Mouse (Mus musculus) embryonic facial prominence, embryonic 12.5 days (tissue): ENCODE data around the gene Pmis2. TPM values are rescaled to one million over a fixed set of nuclear protein-coding genes. Genes with fewer than 3 reads are reported as not detected.

Experiments used
- ATAC-seq: fragments of 200-750 bp; cut with Nextera tagmentation; 2 replicates; pipeline ENCODE4 v1.8.0; 2017; ENCODE audit not compliant: insufficient number of reproducible peaks, insufficient read depth, low FRiP score, low TSS enrichment
- H3K27ac ChIP-seq: fragments of 300-500 bp; sonication (generic); 2 replicates; pipeline ENCODE4 v1.5.1; 2016; ENCODE audit warnings: mild to moderate bottlenecking
- H3K27me3 ChIP-seq: fragments of 300-500 bp; sonication (generic); 2 replicates; pipeline ENCODE4 v1.6.1; 2016; ENCODE audit warnings: mild to moderate bottlenecking, moderate library complexity
- H3K36me3 ChIP-seq: fragments of 300-500 bp; sonication (generic); 2 replicates; pipeline ENCODE4 v1.6.1; 2016; ENCODE audit warnings: mild to moderate bottlenecking
- H3K4me1 ChIP-seq: fragments of 300-500 bp; sonication (generic); 2 replicates; pipeline ENCODE4 v1.6.1; 2016
- H3K4me2 ChIP-seq: fragments of 300-500 bp; sonication (generic); replicated peaks from 2 replicates; pipeline ENCODE4 v1.6.1; 2016; ENCODE audit warnings: mild to moderate bottlenecking, moderate library complexity
- H3K4me3 ChIP-seq: fragments of 300-500 bp; sonication (generic); 2 replicates; pipeline ENCODE4 v1.5.1; 2016; ENCODE audit warnings: mild to moderate bottlenecking
- H3K9ac ChIP-seq: fragments of 300-500 bp; sonication (generic); 2 replicates; pipeline ENCODE4 v1.6.1; 2016; ENCODE audit warnings: mild to moderate bottlenecking, moderate library complexity
- H3K9me3 ChIP-seq: fragments of 300-500 bp; sonication (generic); 2 replicates; pipeline ENCODE4 v1.6.1; 2016; ENCODE audit warnings: mild to moderate bottlenecking, moderate library complexity
- WGBS: fragments of 180-500 bp; shearing (Covaris S2); methylation state at CpG from one replicate; pipeline ENCODE4 v1.1.7; 2016; 5-methylcytosine and 5-hydroxymethylcytosine counted together
- polyA plus RNA-seq: library from polyadenylated mRNA; unstranded; fragments of >200 nt; fragmentation: Nextera tagmentation; extraction: Ambion mirVana; gene quantifications from 2 replicates; pipeline ENCODE4 v1.2.1, GENCODE M21; 2016

Gene Pmis2
- polyA plus RNA-seq, 1 experiment from 2014 or later: not detected

- H3K27ac ChIP-seq: no peak overlapping the region
- H3K4me3 ChIP-seq: no peak overlapping the region
- H3K9ac ChIP-seq: no peak overlapping the region
- H3K9me3 ChIP-seq: no peaks in the 10 kb centered on the region
- H3K4me1 ChIP-seq: no peaks in the 10 kb centered on the region
- no peaks in the 10 kb centered on the region for H3K27me3 ChIP-seq
- no peaks in the 10 kb centered on the region for H3K36me3 ChIP-seq
- WGBS: 67% methylated on average over 5 of the region's 5 CpGs
- ATAC-seq: no peak
- H3K4me2 ChIP-seq: no peak overlapping the region
These were observed 7.0 kb upstream of the Pmis2 start for GRCm38 (mm10) chr7:30678263-30678975.

DNA sequence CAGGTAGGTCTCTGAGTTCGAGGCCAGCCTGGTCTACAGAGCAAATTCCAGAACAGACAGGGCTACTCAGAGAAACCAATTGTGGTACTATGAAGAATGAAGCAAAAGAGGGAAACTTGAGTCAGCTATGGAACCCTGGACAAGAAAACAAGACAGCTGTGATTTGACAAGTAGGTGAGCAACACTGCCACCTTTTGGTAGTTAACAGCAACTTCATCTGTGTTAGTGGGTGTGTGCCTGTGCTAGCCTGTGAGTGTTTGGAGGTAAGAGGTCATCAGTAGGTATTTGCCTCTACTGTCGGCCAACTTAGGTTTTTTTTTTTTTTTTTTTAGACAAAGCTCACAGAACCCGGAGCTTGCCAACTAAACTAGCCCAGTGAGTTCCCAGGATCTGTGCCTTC is 2.2 kb downstream of the Pmis2 start:
- no peak for ATAC-seq
- WGBS: 41% methylated on average over 3 of the region's 3 CpGs
- no peak overlapping the region for H3K27ac ChIP-seq

DNA sequence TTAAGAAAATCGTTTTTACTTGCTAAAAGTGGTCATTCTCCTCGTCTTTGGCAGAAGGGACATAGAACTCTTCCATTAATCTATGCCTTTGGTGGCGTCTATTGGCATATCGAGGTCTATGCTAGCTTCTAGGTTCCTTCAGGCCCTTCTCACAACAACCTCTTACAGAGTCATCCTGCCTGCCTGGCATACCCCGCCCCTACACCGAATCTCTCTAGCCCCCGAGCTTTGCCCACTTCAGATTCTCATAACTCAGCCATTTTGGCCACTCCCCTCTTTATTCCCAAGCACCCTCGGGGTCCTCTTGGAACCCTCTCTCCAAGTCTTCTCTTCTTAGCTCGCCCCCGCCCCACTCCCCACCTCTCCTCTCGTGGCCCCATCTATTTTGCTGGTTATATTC is 6.1 kb downstream of the Pmis2 start:
- H3K4me2 ChIP-seq: peak overlapping the region; percentile 83
- no peak; the same call in 1 of the 2 replicates for ATAC-seq
- H3K27me3 ChIP-seq: 0 out of 2 replicates have a peak, but pooled peaks cover 3% of the 10 kb centered on the region
- peak overlapping the region; percentile 68 for H3K4me3 ChIP-seq
- H3K36me3 ChIP-seq: peaks cover 14% of the 10 kb centered on the region
- no peaks in the 10 kb centered on the region for H3K9me3 ChIP-seq
- H3K4me1 ChIP-seq: 0 out of 2 replicates have a peak, but pooled peaks cover 6% of the 10 kb centered on the region
- 7% methylated on average over 11 of the region's 11 CpGs for WGBS
- peak overlapping the region; percentile 66 for H3K9ac ChIP-seq
- H3K27ac ChIP-seq: no peak overlapping the region

More for the DNA sequence above, 2.2 kb downstream of the Pmis2 start:
- no peak overlapping the region for H3K4me3 ChIP-seq
- H3K27me3 ChIP-seq: 0 out of 2 replicates have a peak, but pooled peaks cover 3% of the 10 kb centered on the region
- H3K9me3 ChIP-seq: no peaks in the 10 kb centered on the region
- no peaks in the 10 kb centered on the region for H3K36me3 ChIP-seq
- no peak overlapping the region for H3K9ac ChIP-seq
- 0 out of 2 replicates have a peak, but pooled peaks cover 5% of the 10 kb centered on the region for H3K4me1 ChIP-seq
- no peak overlapping the region for H3K4me2 ChIP-seq

- H3K36me3 ChIP-seq: peaks cover 21% of the 10 kb centered on the region
- peak within 1 kb of the TSS; percentile 83 for H3K4me2 ChIP-seq
- WGBS: 1% methylated on average over 34 of the region's 34 CpGs
- H3K27ac ChIP-seq: no peak within 1 kb of the TSS
- H3K9me3 ChIP-seq: no peaks in the 10 kb centered on the region
- ATAC-seq: peak; percentile 87
- H3K4me1 ChIP-seq: 0 out of 2 replicates have a peak, but pooled peaks cover 6% of the 10 kb centered on the region
- H3K9ac ChIP-seq: peak within 1 kb of the TSS; percentile 66
- peak within 1 kb of the TSS; percentile 68 for H3K4me3 ChIP-seq
- 0 out of 2 replicates have a peak, but pooled peaks cover 3% of the 10 kb centered on the region for H3K27me3 ChIP-seq
These were observed 6.7 kb downstream of the Pmis2 start, which contains the start of gene Haus5 for GRCm38 (mm10) chr7:30664529-30665200. Haus5 (minus strand) TSS chr7:30664994.

- H3K9me3 ChIP-seq: no peaks in the 10 kb centered on the region
These were observed 21.5 kb downstream of the Pmis2 start, which contains the start of gene Rbm42 for GRCm38 (mm10) chr7:30649591-30650540. Rbm42 (minus strand) TSS chr7:30650317.

DNA sequence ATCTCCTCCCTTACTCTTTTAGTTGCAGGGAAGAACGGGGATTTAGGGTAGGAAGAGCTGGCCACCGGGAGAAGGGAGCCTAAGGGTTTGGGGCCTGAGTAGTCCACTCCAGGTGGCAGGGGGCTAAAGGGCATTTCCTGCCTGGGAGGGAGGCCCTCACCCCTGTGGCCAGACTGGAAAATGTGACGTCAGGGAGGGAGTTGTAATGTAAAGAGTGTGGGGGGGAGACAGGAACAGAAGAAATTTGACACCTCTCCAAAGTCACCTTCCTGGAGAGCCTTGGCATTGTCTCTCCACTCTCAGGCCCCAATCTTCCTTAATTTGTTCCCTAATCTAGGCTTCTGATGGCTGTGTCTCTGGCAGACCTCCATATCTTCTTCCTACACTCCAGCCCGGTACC is 32.3 kb downstream of the Pmis2 start:
- Histone ChIP-seq H3K4me2 (no peak overlapping the region), H3K9ac (no peak overlapping the region), H3K27ac (no peak overlapping the region), H3K27me3 (peaks cover 26% of the 10 kb centered on the region), H3K9me3 (no peaks in the 10 kb centered on the region), H3K36me3 (peaks cover 40% of the 10 kb centered on the region), H3K4me3 (no peak overlapping the region), H3K4me1 (0 out of 2 replicates have a peak, but pooled peaks cover 11% of the 10 kb centered on the region)
- 14% methylated on average over 4 of the region's 4 CpGs for WGBS
- no peak for ATAC-seq

More at GRCm38 (mm10) chr7:30649591-30650540, 21.5 kb downstream of the Pmis2 start, which contains the start of gene Rbm42:
- Histone ChIP-seq H3K4me1 (peaks cover 3% of the 10 kb centered on the region; the same call in 1 of the 2 replicates), H3K27ac (peak within 1 kb of the TSS; percentile 46; the same call in 1 of the 2 replicates), H3K9ac (peak within 1 kb of the TSS; percentile 92), H3K36me3 (peaks cover 61% of the 10 kb centered on the region), H3K27me3 (no peaks in the 10 kb centered on the region), H3K4me2 (peak within 1 kb of the TSS; percentile 92), H3K4me3 (peak within 1 kb of the TSS; percentile 88)
- WGBS: 1% methylated on average over 59 of the region's 59 CpGs
- peak; percentile 98 for ATAC-seq

GRCm38 (mm10) chr7:30636395-30636794 is 35.0 kb downstream of the Pmis2 start:
- H3K4me3 ChIP-seq: no peak overlapping the region
- no peak overlapping the region for H3K9ac ChIP-seq
- H3K27me3 ChIP-seq: peaks cover 52% of the 10 kb centered on the region
- no peaks in the 10 kb centered on the region for H3K9me3 ChIP-seq
- peaks cover 14% of the 10 kb centered on the region for H3K36me3 ChIP-seq
- 25% methylated on average over 11 of the region's 11 CpGs for WGBS
- H3K4me1 ChIP-seq: 0 out of 2 replicates have a peak, but pooled peaks cover 11% of the 10 kb centered on the region
- ATAC-seq: no peak
- no peak overlapping the region for H3K4me2 ChIP-seq
- H3K27ac ChIP-seq: no peak overlapping the region

GRCm38 (mm10) chr7:30635752-30636151 is 35.7 kb downstream of the Pmis2 start, which contains the start of gene Etv2:
Etv2 (minus strand) TSS chr7:30635852.
- Histone ChIP-seq H3K9ac (no peak within 1 kb of the TSS), H3K36me3 (peaks cover 8% of the 10 kb centered on the region), H3K4me2 (peak within 1 kb of the TSS; percentile 29), H3K9me3 (no peaks in the 10 kb centered on the region), H3K27ac (no peak within 1 kb of the TSS), H3K4me3 (peak within 1 kb of the TSS; percentile 2; the same call in 1 of the 2 replicates), H3K27me3 (peaks cover 55% of the 10 kb centered on the region), H3K4me1 (0 out of 2 replicates have a peak, but pooled peaks cover 11% of the 10 kb centered on the region)
- no peak for ATAC-seq
- 3% methylated on average over 5 of the region's 5 CpGs for WGBS

DNA sequence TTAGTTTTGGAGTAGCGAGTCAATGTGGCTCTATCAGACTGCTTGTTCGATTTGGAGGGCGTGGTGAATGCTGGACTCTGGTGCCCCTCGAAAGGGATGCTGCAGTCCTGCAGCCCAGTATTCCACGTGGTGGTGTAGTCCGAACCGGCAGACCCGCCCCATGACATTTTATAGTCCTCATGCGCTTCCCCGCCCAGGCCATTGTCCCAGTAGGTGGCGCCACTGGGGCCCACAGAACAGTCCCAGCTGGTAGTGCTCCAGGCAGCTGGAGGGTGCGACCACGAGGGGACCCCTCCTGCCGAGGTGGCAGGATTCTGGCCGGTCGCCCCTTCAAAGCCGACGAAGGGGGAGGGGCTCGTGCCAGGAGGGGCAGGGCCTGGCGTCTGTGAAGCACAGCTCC is 36.8 kb downstream of the Pmis2 start:
- 1% methylated on average over 20 of the region's 20 CpGs for WGBS
- H3K4me3 ChIP-seq: peak overlapping the region; percentile 2; the same call in 1 of the 2 replicates
- peaks cover 57% of the 10 kb centered on the region for H3K27me3 ChIP-seq
- no peak for ATAC-seq
- no peaks in the 10 kb centered on the region for H3K9me3 ChIP-seq
- H3K27ac ChIP-seq: no peak overlapping the region
- no peak overlapping the region for H3K9ac ChIP-seq
- H3K4me1 ChIP-seq: 0 out of 2 replicates have a peak, but pooled peaks cover 11% of the 10 kb centered on the region
- H3K36me3 ChIP-seq: no peaks in the 10 kb centered on the region
- H3K4me2 ChIP-seq: peak overlapping the region; percentile 29

DNA sequence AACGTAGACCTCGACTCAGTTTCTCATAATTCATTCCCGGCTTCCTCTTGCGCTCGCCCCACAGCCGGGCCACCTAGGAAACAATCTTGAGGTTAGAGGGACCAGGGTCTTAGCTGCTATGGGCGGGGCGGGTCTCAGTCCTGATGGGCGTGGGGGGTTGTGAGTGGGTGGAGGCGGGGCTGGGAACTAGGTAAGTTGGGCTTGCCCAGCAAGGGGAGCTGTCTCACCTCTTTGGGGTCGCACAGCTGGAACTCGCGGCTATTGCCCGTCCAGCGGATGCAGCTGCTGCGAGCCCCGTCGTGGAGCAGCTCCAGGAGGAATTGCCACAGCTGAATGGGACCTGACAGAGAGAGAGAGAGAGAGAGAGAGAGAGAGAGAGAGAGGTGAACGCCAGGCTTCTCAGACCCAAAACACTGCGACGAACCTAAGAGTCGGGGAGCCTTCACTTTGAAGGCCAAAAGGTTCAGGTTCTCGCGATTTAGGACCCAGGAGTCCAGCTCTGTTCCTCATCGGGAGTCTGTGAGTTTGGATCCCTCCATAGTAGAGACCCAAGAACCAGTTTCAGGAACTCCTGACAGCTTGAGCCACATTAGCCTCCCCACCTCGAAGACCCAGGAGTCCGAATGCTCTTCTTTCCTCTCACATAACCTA is 37.5 kb downstream of the Pmis2 start:
- Histone ChIP-seq H3K9me3 (no peaks in the 10 kb centered on the region), H3K36me3 (no peaks in the 10 kb centered on the region), H3K4me3 (0 out of 2 replicates have a peak overlapping the region, but pooled peaks have one; percentile 0), H3K27ac (no peak overlapping the region), H3K9ac (no peak overlapping the region), H3K4me2 (no peak overlapping the region), H3K4me1 (0 out of 2 replicates have a peak, but pooled peaks cover 11% of the 10 kb centered on the region), H3K27me3 (peaks cover 59% of the 10 kb centered on the region)
- ATAC-seq: no peak
- WGBS: 6% methylated on average over 27 of the region's 27 CpGs
